Mouse (Mus musculus) liver, adult 2 months (tissue): ENCODE data around the gene Rundc1.

Experiments used
- CTCF ChIP-seq: fragments of 200-500 bp; IDR thresholded peaks from 2 replicates; pipeline ENCODE4 v1.5.1; 2011; ENCODE audit warnings: low read depth, low read length, control low read depth
- POLR2A ChIP-seq: fragments of 200-500 bp; IDR thresholded peaks from 2 replicates; pipeline ENCODE4 v1.6.1; 2011; ENCODE audit warnings: low read length, control low read depth; ENCODE audit not compliant: insufficient read depth; ENCODE audit errors: extremely low read depth

GRCm38 (mm10) chr11:101480912-101481311 is 56.0 kb downstream of the Rundc1 start:
- TF ChIP-seq CTCF: no peak
- no peak for TF ChIP-seq POLR2A
